Mouse (Mus musculus): ENCODE measurements around the gene Azin2. TPM values are rescaled to one million over a fixed set of nuclear protein-coding genes. Genes with fewer than 3 reads are reported as not detected.

The Azin2 gene
- polyA plus RNA-seq, 1 experiment, result 17.4 TPM

DNA sequence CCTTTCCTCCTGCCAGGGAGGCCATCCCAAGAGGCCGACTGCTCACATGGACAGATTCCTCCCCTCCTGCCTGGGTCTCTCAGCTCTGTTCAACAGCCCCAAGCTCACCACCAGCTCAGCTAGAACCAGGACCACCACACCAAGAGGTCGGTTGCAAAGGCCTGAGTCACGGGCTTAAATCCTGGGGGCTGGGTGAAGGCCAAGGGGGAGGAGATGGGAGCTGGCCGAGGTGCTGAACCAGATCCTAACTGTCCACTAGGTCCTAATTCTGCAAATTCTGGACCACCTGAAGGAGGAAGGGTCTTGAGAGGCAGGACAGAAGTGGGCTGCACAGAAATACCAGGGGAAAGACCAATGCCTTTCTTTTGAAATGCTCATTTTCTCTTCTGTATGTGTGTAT, 48.4 kb downstream of the Azin2 start:
- Histone ChIP-seq H3K4me2 (ENCODE audit: low read depth) (no peak overlapping the region), H3K36me3 (ENCODE audit: control insufficient read depth, insufficient read depth) (no peaks in the 10 kb centered on the region), H3ac (ENCODE audit: control insufficient read depth, insufficient read length) (no peak overlapping the region), H3K27me3 (ENCODE audit: control insufficient read depth, insufficient read depth, insufficient read length) (peaks cover 22% of the 10 kb centered on the region), H3K4me3 (no peak overlapping the region), H3K79me2 (ENCODE audit: control insufficient read depth, insufficient read depth) (no peaks in the 10 kb centered on the region)
- TF ChIP-seq REST (IDR thresholded peaks at IDR 0.05; ENCODE audit: insufficient read depth, insufficient read length), result peak; percentile 92
- no peak for TF ChIP-seq TCF12 (IDR thresholded peaks at IDR 0.05; ENCODE audit: insufficient read depth, poor library complexity, severe bottlenecking)
- no peak for TF ChIP-seq POLR2A (IDR thresholded peaks at IDR 0.05; ENCODE audit: insufficient read length, low read depth)

DNA sequence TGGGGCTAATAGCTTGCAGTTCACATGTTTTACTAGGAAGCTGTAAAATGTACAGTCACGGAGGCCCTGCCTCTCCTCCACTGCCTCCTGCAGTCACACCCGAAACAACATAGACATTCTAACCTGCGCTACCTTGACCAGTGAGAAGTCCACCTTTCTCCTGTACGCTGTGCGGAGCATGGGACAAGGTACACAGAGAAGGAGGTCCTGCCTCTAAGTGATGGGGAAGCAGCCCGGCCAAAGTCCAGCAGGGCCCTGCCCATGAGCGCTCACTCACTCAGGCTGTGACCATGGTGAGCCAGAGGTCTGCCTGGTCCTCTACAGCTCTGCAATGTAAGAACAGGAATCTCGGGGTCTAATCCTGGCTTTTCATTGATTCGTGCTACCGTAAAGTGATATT, 50.2 kb downstream of the Azin2 start:
- Histone ChIP-seq H3K4me3 (no peak overlapping the region), H3ac (ENCODE audit: control insufficient read depth, insufficient read length) (no peak overlapping the region), H3K36me3 (ENCODE audit: control insufficient read depth, insufficient read depth) (no peaks in the 10 kb centered on the region), H3K4me2 (ENCODE audit: low read depth) (no peak overlapping the region), H3K27me3 (ENCODE audit: control insufficient read depth, insufficient read depth, insufficient read length) (peaks cover 16% of the 10 kb centered on the region), H3K79me2 (ENCODE audit: control insufficient read depth, insufficient read depth) (no peaks in the 10 kb centered on the region)
- TF ChIP-seq USF1 (IDR thresholded peaks at IDR 0.05; ENCODE audit: low read depth), result no peak
- no peak for TF ChIP-seq E2F4 (IDR thresholded peaks at IDR 0.05; ENCODE audit: insufficient read depth)
- TF ChIP-seq MAX (IDR thresholded peaks at IDR 0.05; ENCODE audit: low read depth), result no peak
- TF ChIP-seq SRF (IDR thresholded peaks at IDR 0.05; ENCODE audit: control insufficient read depth, insufficient read length, low read depth), result no peak
- TF ChIP-seq TCF3 (IDR thresholded peaks at IDR 0.05; ENCODE audit: insufficient read length, low read depth), result no peak
- TF ChIP-seq MYOD1 (IDR thresholded peaks at IDR 0.05; ENCODE audit: control insufficient read depth in 1 of 3, insufficient read length in 2 of 3, low read depth in 2 of 3), result no peak
- no peak for TF ChIP-seq CEBPB (IDR thresholded peaks at IDR 0.05; ENCODE audit: insufficient read depth, poor library complexity, severe bottlenecking)
- TF ChIP-seq TCF12 (IDR thresholded peaks at IDR 0.05; ENCODE audit: insufficient read depth, poor library complexity, severe bottlenecking), result no peak
- no peak for TF ChIP-seq POLR2A (IDR thresholded peaks at IDR 0.05; ENCODE audit: insufficient read length, low read depth)
- TF ChIP-seq MYOG (IDR thresholded peaks at IDR 0.05; ENCODE audit: control insufficient read depth in 1 of 3, insufficient read depth in 1 of 3, insufficient read length in 2 of 3, low read depth in 2 of 3), result no peak
- TF ChIP-seq POLR2AphosphoS2 (IDR thresholded peaks at IDR 0.05; ENCODE audit: insufficient read length, low read depth), result no peak
- no peak for TF ChIP-seq REST (IDR thresholded peaks at IDR 0.05; ENCODE audit: insufficient read depth, insufficient read length)

DNA sequence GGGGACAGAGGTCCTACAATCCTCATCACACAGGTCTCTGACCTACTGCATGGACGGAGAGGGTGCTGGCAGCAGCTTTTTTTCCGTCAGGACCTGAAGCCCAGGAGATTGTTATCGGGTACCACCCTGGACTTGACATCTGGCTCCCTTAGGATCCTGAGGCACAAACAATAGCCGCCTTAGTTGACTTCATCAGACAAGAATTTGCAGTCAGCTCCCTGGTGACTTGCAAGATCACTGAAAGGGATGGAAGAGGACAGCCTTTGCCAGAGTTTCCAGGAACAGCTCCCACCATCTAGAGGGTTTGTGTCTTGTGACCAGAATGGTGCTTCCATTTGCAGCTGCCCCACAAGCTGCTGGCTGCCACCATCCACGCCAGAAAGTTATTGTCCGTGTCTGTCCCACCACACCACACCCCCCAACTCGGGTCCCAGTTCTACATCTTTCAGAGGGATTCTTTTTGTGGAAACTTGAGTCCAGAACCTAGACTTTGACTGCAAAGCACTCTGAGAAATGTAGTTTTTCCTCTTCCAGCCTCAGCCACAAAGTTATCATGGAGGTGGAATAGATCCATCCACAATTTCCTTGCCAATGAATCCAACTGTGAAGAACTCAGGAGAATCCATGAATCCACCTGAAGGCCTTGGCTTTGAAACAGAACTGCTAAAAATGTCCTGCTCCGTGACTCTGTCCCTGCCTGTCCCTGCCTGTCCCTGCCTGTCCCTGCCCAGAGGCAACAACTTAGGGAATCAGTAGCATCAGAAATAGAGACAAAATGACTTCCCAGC, 51.8 kb downstream of the Azin2 start:
- no peak for TF ChIP-seq MYOD1 (IDR thresholded peaks at IDR 0.05; ENCODE audit: control insufficient read depth in 1 of 3, insufficient read length in 2 of 3, low read depth in 2 of 3)
- no peak for TF ChIP-seq E2F4 (IDR thresholded peaks at IDR 0.05; ENCODE audit: insufficient read depth)
- no peak overlapping the region for H3K4me3 ChIP-seq
- H3K79me2 ChIP-seq (ENCODE audit: control insufficient read depth, insufficient read depth), result no peaks in the 10 kb centered on the region
- H3ac ChIP-seq (ENCODE audit: control insufficient read depth, insufficient read length), result no peak overlapping the region
- H3K4me2 ChIP-seq (ENCODE audit: low read depth), result no peak overlapping the region
- peaks cover 8% of the 10 kb centered on the region for H3K27me3 ChIP-seq (ENCODE audit: control insufficient read depth, insufficient read depth, insufficient read length)
- no peaks in the 10 kb centered on the region for H3K36me3 ChIP-seq (ENCODE audit: control insufficient read depth, insufficient read depth)

DNA sequence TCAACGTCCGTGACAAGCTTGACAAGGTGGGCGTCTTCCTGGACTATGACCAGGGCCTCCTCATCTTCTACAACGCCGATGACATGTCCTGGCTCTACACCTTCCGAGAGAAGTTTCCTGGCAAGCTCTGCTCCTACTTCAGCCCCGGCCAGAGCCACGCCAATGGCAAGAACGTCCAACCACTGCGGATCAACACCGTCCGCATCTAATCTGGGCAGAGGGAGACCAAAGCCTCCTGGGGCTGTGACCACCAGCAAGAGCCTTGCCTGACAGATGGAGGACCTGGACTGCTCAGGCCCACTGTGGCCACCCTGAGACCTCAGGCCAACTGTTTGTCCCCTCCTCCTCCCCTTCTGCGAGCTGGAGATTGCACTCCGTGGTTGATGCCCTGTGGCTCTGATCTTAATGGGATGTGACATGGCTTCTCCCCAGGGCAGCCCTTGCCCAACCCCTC, 52.8 kb downstream of the Azin2 start:
- no peaks in the 10 kb centered on the region for H3K36me3 ChIP-seq (ENCODE audit: control insufficient read depth, insufficient read depth)
- no peaks in the 10 kb centered on the region for H3K79me2 ChIP-seq (ENCODE audit: control insufficient read depth, insufficient read depth)
- H3ac ChIP-seq (ENCODE audit: control insufficient read depth, insufficient read length), result no peak overlapping the region
- no peaks in the 10 kb centered on the region for H3K27me3 ChIP-seq (ENCODE audit: control insufficient read depth, insufficient read depth, insufficient read length)
- no peak overlapping the region for H3K4me3 ChIP-seq
- no peak for TF ChIP-seq CEBPB (IDR thresholded peaks at IDR 0.05; ENCODE audit: insufficient read depth, poor library complexity, severe bottlenecking)
- no peak for TF ChIP-seq MYOG (IDR thresholded peaks at IDR 0.05; ENCODE audit: control insufficient read depth in 1 of 3, insufficient read depth in 1 of 3, insufficient read length in 2 of 3, low read depth in 2 of 3)
- no peak for TF ChIP-seq MAX (IDR thresholded peaks at IDR 0.05; ENCODE audit: low read depth)
- no peak for TF ChIP-seq TCF12 (IDR thresholded peaks at IDR 0.05; ENCODE audit: insufficient read depth, poor library complexity, severe bottlenecking)
- TF ChIP-seq MYOD1 (IDR thresholded peaks at IDR 0.05; ENCODE audit: control insufficient read depth in 1 of 3, insufficient read length in 2 of 3, low read depth in 2 of 3), result no peak
- TF ChIP-seq SRF (IDR thresholded peaks at IDR 0.05; ENCODE audit: control insufficient read depth, insufficient read length, low read depth), result no peak
- no peak for TF ChIP-seq E2F4 (IDR thresholded peaks at IDR 0.05; ENCODE audit: insufficient read depth)
- no peak for TF ChIP-seq POLR2AphosphoS2 (IDR thresholded peaks at IDR 0.05; ENCODE audit: insufficient read length, low read depth)
- TF ChIP-seq POLR2A (IDR thresholded peaks at IDR 0.05; ENCODE audit: insufficient read length, low read depth), result no peak
- no peak for TF ChIP-seq REST (IDR thresholded peaks at IDR 0.05; ENCODE audit: insufficient read depth, insufficient read length)
- TF ChIP-seq TCF3 (IDR thresholded peaks at IDR 0.05; ENCODE audit: insufficient read length, low read depth), result no peak
- no peak for TF ChIP-seq USF1 (IDR thresholded peaks at IDR 0.05; ENCODE audit: low read depth)
- H3K4me2 ChIP-seq (ENCODE audit: low read depth), result no peak overlapping the region

DNA sequence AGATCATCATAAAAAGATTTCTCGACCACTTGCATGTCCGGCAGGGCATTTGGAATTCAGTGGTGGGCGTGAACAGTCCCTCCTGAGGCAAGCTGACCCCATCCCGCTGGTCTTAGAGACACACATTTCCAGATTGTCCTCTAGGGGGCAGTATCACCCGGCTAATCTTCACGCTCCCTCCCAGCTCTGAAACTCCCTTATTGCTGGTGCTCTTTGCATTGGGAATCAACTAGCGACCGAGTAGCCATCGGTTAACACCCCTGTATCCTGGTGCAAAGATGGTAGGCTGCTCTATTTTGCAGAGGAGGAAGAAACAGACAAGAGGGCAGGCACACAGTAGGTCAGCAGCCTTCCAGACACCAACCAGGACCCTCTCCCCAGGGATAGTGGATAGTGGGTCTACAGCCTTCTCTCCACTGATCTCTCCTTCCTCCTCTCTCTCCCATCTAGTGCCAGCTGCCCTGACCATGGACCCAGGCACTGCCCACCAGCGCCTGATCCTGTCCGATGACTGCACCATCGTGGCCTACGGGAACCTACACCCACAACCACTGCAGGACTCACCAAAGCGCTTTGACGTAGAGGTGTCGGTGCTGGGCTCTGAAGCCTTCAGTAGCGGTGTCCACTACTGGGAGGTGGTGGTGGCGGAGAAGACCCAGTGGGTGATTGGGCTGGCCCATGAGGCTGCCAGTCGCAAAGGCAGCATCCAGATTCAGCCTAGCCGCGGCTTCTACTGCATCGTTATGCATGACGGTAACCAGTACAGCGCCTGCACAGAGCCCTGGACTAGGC, 53.5 kb downstream of the Azin2 start:
- no peaks in the 10 kb centered on the region for H3K27me3 ChIP-seq (ENCODE audit: control insufficient read depth, insufficient read depth, insufficient read length)
- no peak overlapping the region for H3K4me3 ChIP-seq
- H3K36me3 ChIP-seq (ENCODE audit: control insufficient read depth, insufficient read depth), result no peaks in the 10 kb centered on the region
- TF ChIP-seq CEBPB (IDR thresholded peaks at IDR 0.05; ENCODE audit: insufficient read depth, poor library complexity, severe bottlenecking), result no peak
- TF ChIP-seq E2F4 (IDR thresholded peaks at IDR 0.05; ENCODE audit: insufficient read depth), result no peak
- TF ChIP-seq USF1 (IDR thresholded peaks at IDR 0.05; ENCODE audit: low read depth), result no peak
- no peak for TF ChIP-seq POLR2A (IDR thresholded peaks at IDR 0.05; ENCODE audit: insufficient read length, low read depth)
- no peak for TF ChIP-seq MAX (IDR thresholded peaks at IDR 0.05; ENCODE audit: low read depth)
- TF ChIP-seq MYOD1 (IDR thresholded peaks at IDR 0.05; ENCODE audit: control insufficient read depth in 1 of 3, insufficient read length in 2 of 3, low read depth in 2 of 3), result no peak
- no peak for TF ChIP-seq TCF12 (IDR thresholded peaks at IDR 0.05; ENCODE audit: insufficient read depth, poor library complexity, severe bottlenecking)
- TF ChIP-seq MYOG (IDR thresholded peaks at IDR 0.05; ENCODE audit: control insufficient read depth in 1 of 3, insufficient read depth in 1 of 3, insufficient read length in 2 of 3, low read depth in 2 of 3), result no peak
- TF ChIP-seq TCF3 (IDR thresholded peaks at IDR 0.05; ENCODE audit: insufficient read length, low read depth), result no peak
- TF ChIP-seq SRF (IDR thresholded peaks at IDR 0.05; ENCODE audit: control insufficient read depth, insufficient read length, low read depth), result no peak
- no peak for TF ChIP-seq REST (IDR thresholded peaks at IDR 0.05; ENCODE audit: insufficient read depth, insufficient read length)
- TF ChIP-seq POLR2AphosphoS2 (IDR thresholded peaks at IDR 0.05; ENCODE audit: insufficient read length, low read depth), result no peak
- no peak overlapping the region for H3ac ChIP-seq (ENCODE audit: control insufficient read depth, insufficient read length)
- no peak overlapping the region for H3K4me2 ChIP-seq (ENCODE audit: low read depth)
- H3K79me2 ChIP-seq (ENCODE audit: control insufficient read depth, insufficient read depth), result no peaks in the 10 kb centered on the region
